Mouse (Mus musculus) gastrocnemius, adult 2 months (tissue): ENCODE data around the gene Osbpl3. TPM values are rescaled to one million over a fixed set of nuclear protein-coding genes. Genes with fewer than 3 reads are reported as not detected.
A peak's percentile ranks its signal among the peaks of the same experiment; 100 is the strongest.

Experiments
- DNase-seq: peaks from one replicate; pipeline ENCODE4 v3.0.0; 2022
- H3K27ac ChIP-seq: fragments of 200-600 bp; 2 replicates; pipeline ENCODE4 v1.8.1; 2022; ENCODE audit warnings: mild to moderate bottlenecking
- H3K4me3 ChIP-seq: fragments of 200-600 bp; 2 replicates; pipeline ENCODE4 v1.8.1; 2022; ENCODE audit warnings: mild to moderate bottlenecking, moderate library complexity
- CTCF ChIP-seq: fragments of 200-600 bp; IDR thresholded peaks from 2 replicates; pipeline ENCODE4 v1.8.1; 2022; ENCODE audit warnings: antibody characterized with exemption, mild to moderate bottlenecking, moderate library complexity
- intact Hi-C: fragments of 180-260 bp; cut with DNase I; formaldehyde crosslinking; loops from one replicate; pipeline ENCODE4 v1.15.1; 2025
- total RNA-seq, 2 experiments: library from RNA; stranded (reverse); gene quantifications; 2 replicates each; pipeline ENCODE4 v1.2.3; 2021

Osbpl3 gene
- total RNA-seq, 2 experiments from 2014 or later: 2.2 to 3.3 TPM

GRCm38 (mm10) chr6:50412174-50412573 lies 43.8 kb downstream of the Osbpl3 start:
- Histone ChIP-seq H3K27ac (0 out of 2 replicates have a peak overlapping the region, but pooled peaks have one; percentile 28), H3K4me3 (no peak overlapping the region)
- no peak for TF ChIP-seq CTCF
- DNase-seq: peak; percentile 21
- intact Hi-C loops: no loop called here

- DNase-seq: peak; percentile 39
- intact Hi-C loops: no loop called here
- no peak for TF ChIP-seq CTCF
- no peak overlapping the region for H3K4me3 ChIP-seq
- H3K27ac ChIP-seq: no peak overlapping the region
Measured at GRCm38 (mm10) chr6:50404698-50405097, 51.3 kb downstream of the Osbpl3 start.

- no peak for TF ChIP-seq CTCF
- DNase-seq: no peak
- Histone ChIP-seq H3K27ac (no peak overlapping the region), H3K4me3 (no peak overlapping the region)
- intact Hi-C loops: no loop called here
Measured at GRCm38 (mm10) chr6:50403524-50403923, 52.5 kb downstream of the Osbpl3 start.

GRCm38 (mm10) chr6:50402872-50403271 lies 53.1 kb downstream of the Osbpl3 start:
- DNase-seq: no peak
- H3K27ac ChIP-seq: no peak overlapping the region
- TF ChIP-seq CTCF: no peak
- intact Hi-C loops: no loop called here
- no peak overlapping the region for H3K4me3 ChIP-seq

GRCm38 (mm10) chr6:50400234-50400633 lies 55.8 kb downstream of the Osbpl3 start:
- Histone ChIP-seq H3K27ac (no peak overlapping the region), H3K4me3 (no peak overlapping the region)
- intact Hi-C loops: no loop called here
- TF ChIP-seq CTCF: no peak
- no peak for DNase-seq

GRCm38 (mm10) chr6:50399427-50400195 lies 56.4 kb downstream of the Osbpl3 start:
- no peak for DNase-seq
- intact Hi-C loops: no loop called here
- Histone ChIP-seq H3K27ac (no peak overlapping the region), H3K4me3 (no peak overlapping the region)
- no peak for TF ChIP-seq CTCF

GRCm38 (mm10) chr6:50398324-50398723 lies 57.7 kb downstream of the Osbpl3 start:
- intact Hi-C loops: no loop called here
- Histone ChIP-seq H3K27ac (no peak overlapping the region), H3K4me3 (no peak overlapping the region)
- TF ChIP-seq CTCF: no peak
- no peak for DNase-seq

GRCm38 (mm10) chr6:50397116-50397515 lies 58.9 kb downstream of the Osbpl3 start:
- Histone ChIP-seq H3K27ac (no peak overlapping the region), H3K4me3 (no peak overlapping the region)
- intact Hi-C loops: no loop called here
- peak; percentile 29 for DNase-seq
- TF ChIP-seq CTCF: no peak

GRCm38 (mm10) chr6:50395641-50396312 lies 60.2 kb downstream of the Osbpl3 start:
- Histone ChIP-seq H3K4me3 (no peak overlapping the region), H3K27ac (no peak overlapping the region)
- intact Hi-C loops: no loop called here
- peak; percentile 29 for DNase-seq
- no peak for TF ChIP-seq CTCF

GRCm38 (mm10) chr6:50394432-50394831 lies 61.6 kb downstream of the Osbpl3 start:
- no peak for DNase-seq
- Histone ChIP-seq H3K27ac (no peak overlapping the region), H3K4me3 (no peak overlapping the region)
- intact Hi-C loops: no loop called here
- TF ChIP-seq CTCF: no peak

- intact Hi-C loops: no loop called here
- Histone ChIP-seq H3K27ac (no peak overlapping the region), H3K4me3 (no peak overlapping the region)
- TF ChIP-seq CTCF: no peak
- no peak for DNase-seq
Measured at GRCm38 (mm10) chr6:50393960-50394359, 62.0 kb downstream of the Osbpl3 start.

- TF ChIP-seq CTCF: no peak
- Histone ChIP-seq H3K27ac (no peak overlapping the region), H3K4me3 (no peak overlapping the region)
- no peak for DNase-seq
- intact Hi-C loops: no loop called here
Measured at GRCm38 (mm10) chr6:50391951-50392350, 64.0 kb downstream of the Osbpl3 start.

- H3K27ac ChIP-seq: no peak overlapping the region
- H3K4me3 ChIP-seq: no peak overlapping the region
- intact Hi-C loops: no loop called here
- TF ChIP-seq CTCF: no peak
- no peak for DNase-seq
Measured at GRCm38 (mm10) chr6:50390313-50390712, 65.7 kb downstream of the Osbpl3 start.

- Histone ChIP-seq H3K27ac (no peak overlapping the region), H3K4me3 (no peak overlapping the region)
- no peak for DNase-seq
- intact Hi-C loops: no loop called here
- TF ChIP-seq CTCF: no peak
Measured at GRCm38 (mm10) chr6:50387629-50388028, 68.4 kb downstream of the Osbpl3 start.
